Mouse (Mus musculus) olfactory bulb, adult 2 months (tissue): ENCODE measurements around the gene Sel1l. TPM values are rescaled to one million over a fixed set of nuclear protein-coding genes. Genes with fewer than 3 reads are reported as not detected.

Source experiments
- H3K27ac ChIP-seq: fragments of 200-500 bp; 2 replicates; pipeline ENCODE4 v1.5.1; 2012; ENCODE audit warnings: low read depth, low read length; ENCODE audit not compliant: insufficient read depth
- H3K4me1 ChIP-seq: fragments of 200-500 bp; 2 replicates; pipeline ENCODE4 v1.6.1; 2012; ENCODE audit warnings: low read length; ENCODE audit not compliant: control insufficient read depth, insufficient read depth
- H3K4me3 ChIP-seq: fragments of 200-500 bp; 2 replicates; pipeline ENCODE4 v1.5.1; 2012; ENCODE audit warnings: mild to moderate bottlenecking, low read depth, low read length, moderate library complexity; ENCODE audit not compliant: insufficient read depth
- CTCF ChIP-seq: fragments of 200-500 bp; IDR thresholded peaks from 2 replicates; pipeline ENCODE4 v1.5.1; 2012; ENCODE audit warnings: low read depth, mild to moderate bottlenecking, low read length, moderate library complexity; ENCODE audit not compliant: insufficient read depth
- POLR2A ChIP-seq: fragments of 200-500 bp; IDR thresholded peaks from 2 replicates; pipeline ENCODE4 v1.6.1; 2012; ENCODE audit warnings: mild to moderate bottlenecking, low read depth, low read length, moderate library complexity; ENCODE audit not compliant: insufficient read depth
- WGBS: fragments of 180-500 bp; shearing (Covaris S2); methylation state at CpG from one replicate; pipeline ENCODE4 v1.1.7; 2018; 5-methylcytosine and 5-hydroxymethylcytosine counted together
- polyA plus RNA-seq: library from polyadenylated mRNA; stranded (reverse); fragments of >200 nt; gene quantifications from 2 replicates; pipeline ENCODE4 v1.2.4, GENCODE M21; 2012; ENCODE audit warnings: low replicate concordance; ENCODE audit not compliant: missing spikeins, insufficient read depth, insufficient read length

The Sel1l gene
- polyA plus RNA-seq, 1 experiment, result 256 TPM

DNA sequence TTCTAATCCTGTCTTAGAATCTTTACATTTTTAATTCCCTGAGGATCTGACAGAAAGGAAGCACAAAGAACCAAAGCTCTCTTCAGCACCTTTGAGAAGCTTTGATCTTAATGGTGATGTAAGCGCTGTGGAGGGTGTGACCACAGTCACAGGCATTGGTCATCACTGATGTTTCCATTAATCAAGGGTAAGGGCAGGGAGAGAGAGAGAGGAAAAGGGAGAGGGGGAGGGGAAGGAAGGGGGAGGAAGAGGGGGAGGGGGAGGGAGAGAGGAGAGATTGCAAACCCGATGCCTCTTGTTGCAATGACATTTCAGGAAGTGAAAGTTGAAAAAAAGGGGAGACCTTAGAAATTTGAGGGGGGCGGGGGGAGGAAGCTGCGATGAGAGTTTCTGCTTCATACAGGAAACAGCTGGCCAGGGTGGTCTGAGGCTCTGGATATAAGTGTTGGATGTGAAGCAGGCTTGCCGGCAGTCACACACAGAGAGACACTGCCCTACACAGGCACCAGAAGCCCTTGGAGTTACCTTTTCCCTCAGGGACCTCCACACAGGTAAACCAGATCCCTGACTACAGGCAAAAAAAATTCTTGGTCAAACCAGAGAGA lies 92.3 kb downstream of the Sel1l start:
- 76% methylated on average over 5 of the region's 5 CpGs for WGBS
- no peak overlapping the region for H3K4me3 ChIP-seq
- H3K27ac ChIP-seq, result no peak overlapping the region
- TF ChIP-seq CTCF (no peak), POLR2A (no peak)
- no peaks in the 10 kb centered on the region for H3K4me1 ChIP-seq

Other genes with a start within 250 kb of the Sel1l start
- gene Ston2, start 60.8 kb downstream of the Sel1l start, polyA plus RNA-seq, result not detected in 2 replicates